Mouse (Mus musculus) liver (tissue): ENCODE measurements around the gene Hsd17b2.
"Not testable (repeated sequence)": the region's sequence is repeated elsewhere in the genome, so short reads cannot be mapped to it uniquely, and the experiment has no call there.

Source experiments
- DNase-seq: peaks from one replicate; pipeline ENCODE4 v3.0.0-alpha.2; 2020; ENCODE audit warnings: mixed read lengths

Gene Hsd17b2

DNA sequence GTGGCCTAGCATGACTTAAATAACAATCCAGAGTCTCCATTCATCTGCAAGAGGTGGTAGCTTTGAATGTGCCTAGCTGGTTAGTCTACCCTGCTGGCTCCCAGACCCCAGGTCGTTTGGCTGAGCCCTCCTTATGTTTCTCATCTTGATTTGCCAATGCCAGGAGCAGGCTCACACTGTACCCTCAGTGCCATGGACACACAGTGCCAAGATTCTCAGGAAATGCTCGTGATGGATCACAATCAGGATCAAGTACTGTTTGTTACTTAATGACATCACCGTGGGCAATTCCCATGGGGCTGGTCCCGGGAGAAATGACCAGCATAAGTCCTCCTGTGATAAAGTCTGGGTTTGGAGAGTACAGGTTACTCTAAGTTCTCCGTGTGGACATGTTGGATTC is 14.2 kb downstream of the Hsd17b2 start:
- no peak for DNase-seq

DNA sequence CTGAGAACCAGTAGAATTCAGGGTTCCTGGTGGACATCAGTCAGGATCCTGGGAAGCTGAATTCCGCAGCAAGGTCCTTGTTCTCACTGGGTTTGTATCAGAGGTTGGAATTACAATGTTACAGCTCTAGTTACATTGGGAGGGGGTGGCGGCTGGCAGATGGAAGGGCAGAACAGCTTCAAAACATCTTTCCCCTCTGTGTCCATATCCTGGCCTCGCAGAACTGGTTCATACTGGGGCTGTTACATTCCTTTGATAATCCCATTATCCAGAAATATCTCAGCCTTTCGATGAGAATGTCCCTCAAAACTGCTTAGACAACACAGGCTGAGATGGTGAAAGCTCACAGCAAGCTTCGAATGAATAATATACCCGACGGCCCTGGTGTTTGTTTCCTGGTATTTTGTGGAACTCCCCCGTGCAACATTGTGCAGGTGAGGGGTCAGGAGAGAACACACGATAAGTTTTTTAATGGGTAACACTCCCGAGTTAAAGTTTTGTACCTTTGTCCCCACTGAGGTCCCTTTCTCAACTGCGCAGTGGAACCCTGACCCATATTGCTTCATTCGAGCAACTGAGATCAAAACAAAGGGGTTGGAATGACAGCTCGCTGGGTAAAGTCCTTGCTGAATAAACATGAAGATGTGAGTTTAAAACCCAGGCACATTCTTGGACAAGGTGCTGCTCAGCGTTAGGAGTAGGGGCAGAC is 16.6 kb downstream of the Hsd17b2 start:
- peak; percentile 22 for DNase-seq

DNA sequence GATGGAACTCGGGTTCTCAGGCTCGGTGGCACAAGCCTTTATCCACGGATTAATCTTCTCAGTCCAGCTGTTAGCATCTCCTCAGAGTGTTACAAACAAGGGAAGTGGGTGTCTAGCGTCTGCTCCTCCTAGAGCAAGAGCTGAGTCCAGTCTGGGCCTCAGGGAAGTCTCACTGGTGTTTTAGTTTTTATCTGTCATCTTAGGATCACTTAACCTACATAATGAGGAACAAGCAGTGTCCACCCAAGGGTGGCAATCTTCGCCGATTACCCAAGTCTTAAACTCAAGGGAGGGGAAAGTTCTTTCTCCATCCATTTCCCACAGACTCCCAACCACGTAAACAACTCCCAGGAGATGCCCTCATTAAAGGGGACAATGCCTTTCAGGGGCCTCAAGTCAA is 24.8 kb downstream of the Hsd17b2 start:
- DNase-seq = no peak

DNA sequence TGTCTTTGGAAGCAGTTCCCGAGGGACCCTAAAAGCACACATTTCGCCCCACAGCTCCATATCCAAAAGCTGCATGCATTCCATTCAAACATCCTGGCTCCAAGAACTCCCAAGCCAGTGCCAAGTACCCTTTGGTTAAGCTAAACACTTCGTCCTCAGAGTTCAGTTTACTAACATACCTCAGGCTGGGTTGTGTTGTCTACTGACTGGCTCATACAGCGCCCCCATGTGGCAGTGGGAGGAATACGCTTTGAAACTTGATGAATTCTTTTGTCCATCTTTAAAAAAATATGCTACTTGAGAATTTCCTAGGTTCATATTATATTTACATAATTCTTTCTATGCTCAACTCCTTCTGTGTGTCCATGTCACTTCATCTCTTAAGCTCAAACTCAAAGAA is 25.9 kb downstream of the Hsd17b2 start:
- peak; percentile 28 for DNase-seq

DNA sequence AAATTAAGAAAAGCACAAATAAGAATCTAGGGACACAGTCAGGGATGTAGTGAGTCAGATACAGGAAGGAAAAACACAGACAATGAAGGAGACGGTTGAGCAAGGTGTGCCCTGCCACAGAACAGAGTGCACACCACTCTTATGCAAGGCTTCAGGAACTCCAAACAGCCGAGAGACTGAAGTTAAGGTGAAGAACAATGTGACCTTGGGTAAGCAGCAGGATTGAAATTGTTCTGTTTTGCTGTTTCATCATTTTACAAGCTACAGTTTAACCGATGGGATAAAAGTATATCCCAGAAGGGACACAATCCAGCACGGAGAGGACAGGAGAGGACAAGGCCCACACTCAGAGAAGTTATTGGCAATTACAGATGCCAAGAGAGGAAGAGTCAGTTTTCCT is 26.5 kb downstream of the Hsd17b2 start:
- no peak for DNase-seq

DNA sequence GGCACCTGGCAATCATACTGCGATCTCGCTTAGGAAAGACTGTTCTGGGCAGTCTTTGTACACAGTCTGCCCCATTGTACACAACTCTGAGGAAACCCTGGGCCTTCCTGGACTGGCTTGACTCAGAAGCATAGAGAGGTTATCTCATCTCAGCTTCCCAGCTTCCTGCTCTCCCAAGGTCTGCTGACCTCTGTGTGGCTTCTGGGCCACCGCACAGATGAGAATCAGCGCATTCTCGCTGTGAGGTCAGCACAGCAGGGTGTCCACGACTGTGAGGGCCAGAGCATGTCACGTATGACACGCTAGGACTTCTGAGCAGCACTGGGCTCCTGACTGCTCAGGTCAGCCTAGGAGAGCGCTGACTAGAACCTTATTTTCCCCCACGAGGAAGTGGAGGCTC is 29.3 kb downstream of the Hsd17b2 start:
- no peak for DNase-seq

DNA sequence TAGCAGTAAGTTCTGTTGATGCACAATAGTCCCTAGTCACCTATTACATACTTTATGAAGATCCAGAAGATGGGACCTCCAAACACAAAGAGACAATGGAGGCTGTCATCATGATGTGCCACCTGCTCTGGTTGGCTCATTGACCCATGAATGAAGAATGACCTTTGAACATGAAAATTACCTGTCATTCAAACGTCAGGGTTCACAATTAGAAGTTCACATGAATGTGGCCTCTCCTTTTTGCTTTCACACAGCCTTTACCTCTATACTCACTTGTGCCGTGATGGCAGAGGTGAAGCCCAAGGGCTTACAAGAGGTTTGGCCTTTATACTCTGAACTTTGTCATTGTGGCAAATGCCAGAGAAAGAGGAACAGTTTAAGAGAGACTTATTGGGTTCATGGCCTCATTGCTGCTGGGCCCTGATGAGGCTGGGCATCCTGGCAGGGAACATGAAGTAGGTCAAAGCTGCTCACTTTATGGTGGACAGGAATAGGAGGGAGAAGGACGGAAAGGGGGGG is 35.0 kb downstream of the Hsd17b2 start:
- no peak for DNase-seq

DNA sequence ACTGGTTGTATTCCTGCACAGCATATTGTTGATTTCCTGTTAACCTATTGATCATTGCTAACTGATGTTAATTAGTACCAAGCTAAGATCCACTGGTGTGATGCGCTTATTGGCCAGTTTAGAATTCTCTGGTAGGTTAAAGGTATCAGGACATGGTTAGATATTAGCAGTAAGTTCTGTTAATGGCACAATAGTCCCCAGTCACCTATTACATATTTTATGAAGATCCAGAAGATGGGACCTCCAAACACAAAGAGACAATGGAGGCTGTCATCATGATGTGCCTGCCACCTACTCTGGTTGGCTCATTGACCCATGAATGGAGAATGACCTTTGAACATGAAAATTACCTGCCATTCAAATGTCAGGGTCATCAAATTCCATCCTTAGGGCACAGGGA is 36.5 kb downstream of the Hsd17b2 start:
- DNase-seq = not testable (repeated sequence)

DNA sequence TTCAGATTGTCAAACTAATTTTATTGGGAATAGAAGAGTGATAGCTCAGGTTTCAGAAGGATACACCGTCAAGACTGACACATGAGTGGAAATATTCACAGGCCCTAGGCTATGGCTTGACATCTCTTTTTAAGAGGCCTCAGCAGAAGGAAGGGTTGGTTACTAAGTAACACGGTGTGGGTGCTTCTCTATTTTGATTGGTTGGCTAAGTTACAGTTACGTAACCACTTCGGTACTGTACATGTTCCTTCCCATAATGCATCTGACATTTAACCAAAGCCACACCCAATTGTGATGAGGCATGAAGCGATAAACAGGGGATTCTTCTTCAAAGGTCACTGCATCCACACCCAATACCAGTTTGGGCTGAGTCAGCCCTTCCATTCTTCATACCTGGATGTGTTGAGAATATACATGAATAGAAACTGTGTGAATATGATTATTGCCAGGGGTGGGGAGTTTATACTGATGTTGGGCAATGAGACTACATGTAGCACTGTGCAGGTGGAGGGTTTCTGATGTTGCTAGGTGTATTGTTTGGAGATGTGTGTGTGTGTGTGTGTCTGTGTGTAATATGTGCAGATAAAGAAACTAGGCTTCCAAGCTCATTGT is 38.8 kb downstream of the Hsd17b2 start:
- no peak for DNase-seq

DNA sequence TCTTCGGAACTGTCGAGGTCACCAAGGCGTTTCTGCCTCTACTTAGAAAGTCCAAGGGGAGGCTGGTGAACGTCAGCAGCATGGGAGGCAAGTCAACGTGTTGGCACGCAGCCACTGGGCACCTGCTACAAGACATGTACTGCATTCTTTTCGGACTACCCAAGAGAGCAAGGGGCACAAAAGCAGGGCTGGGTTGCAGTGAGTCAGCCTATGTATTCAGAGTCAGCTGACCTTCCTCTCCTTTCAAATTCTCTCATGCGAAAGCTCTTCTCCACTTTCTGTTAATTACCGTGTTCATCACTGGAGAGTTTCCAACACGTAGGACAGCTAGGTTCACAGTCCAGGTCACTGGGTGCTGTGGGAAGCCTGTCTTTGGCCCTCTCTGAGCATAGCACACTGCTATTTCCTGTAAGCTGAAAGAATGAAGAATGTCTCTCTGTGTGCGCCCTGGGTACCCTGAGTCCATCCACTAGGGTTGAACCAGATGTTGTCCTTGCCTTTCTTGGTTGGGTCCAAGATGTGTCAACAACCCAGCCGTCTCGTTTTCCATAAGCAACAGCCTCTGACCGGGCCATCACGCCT is 40.8 kb downstream of the Hsd17b2 start:
- no peak for DNase-seq

DNA sequence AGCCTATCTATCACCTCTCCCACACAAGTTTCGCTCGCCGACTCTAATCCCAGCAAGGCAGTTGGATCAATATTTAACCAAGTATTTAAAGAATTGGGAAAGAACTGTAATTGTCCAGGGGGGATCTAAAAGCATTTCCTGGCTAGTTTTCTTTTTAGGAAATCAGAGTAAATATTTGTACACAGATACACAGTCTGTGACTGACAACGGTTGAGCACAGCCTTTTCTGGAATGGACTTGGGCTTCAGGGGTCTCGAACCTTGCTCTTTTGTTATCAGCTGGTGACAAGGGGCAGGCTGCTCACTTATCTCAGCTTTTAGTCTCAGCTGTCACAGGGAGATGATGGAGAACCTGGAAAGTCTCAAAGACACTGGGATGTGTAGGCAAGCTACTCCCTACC is 44.9 kb downstream of the Hsd17b2 start:
- no peak for DNase-seq

DNA sequence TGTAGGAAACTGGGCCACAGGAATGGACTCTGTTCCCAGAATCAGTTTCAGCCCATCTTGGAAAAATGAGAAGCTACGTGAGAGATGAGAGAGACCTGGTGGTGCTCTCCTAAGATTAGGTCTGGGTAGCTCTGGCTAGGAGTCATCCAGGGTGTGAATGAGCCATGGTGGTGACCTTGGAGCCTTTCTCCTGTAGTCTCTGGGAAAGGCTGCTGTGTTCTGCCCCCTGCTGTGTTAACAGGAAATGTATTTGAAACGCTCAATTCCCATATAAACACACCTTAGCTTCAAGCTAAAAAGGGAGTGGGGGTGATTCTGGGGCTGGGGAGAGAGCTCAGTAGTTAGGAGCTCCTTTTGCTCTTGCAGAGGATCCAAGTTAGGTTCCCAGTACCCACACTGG is 45.7 kb downstream of the Hsd17b2 start:
- DNase-seq = no peak

DNA sequence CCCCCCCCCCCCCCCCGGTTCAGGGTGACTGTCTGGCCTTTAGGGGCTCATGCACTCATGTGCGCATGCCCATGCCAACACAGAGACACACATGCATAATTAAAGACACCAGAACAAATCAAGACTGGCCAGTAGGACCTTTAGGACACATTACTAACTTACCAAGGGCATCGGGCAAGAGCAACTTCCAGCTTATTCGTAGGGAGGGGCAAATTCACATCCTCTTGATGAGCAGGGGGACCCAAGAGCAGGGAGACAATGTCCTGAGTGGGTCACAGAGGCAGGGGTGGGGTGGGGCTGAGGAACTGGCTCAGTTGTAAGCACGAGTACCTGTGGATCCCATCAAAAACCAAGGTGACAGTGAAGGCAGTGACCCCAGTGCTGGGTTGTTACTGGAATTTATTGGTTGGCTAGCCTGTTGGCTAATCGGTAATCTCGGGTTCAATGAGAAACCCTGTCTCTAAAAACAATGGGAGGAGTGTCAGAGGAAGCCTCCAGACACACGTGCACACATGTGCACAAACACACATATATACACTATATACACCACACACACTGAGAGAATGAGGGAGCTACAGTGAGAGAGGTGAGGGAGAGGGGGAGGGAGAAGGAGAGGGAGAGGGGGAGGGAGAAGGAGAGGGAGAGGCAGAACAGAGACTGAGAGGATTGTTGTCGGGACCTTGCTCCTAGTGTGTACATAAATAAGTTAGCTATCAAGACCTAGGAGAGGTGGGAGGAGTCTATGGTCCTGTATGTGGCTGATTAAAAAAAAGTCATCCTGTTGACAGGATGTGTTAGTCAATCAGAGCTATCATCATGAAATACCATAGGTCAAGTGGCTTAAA is 46.4 kb downstream of the Hsd17b2 start:
- DNase-seq = no peak

DNA sequence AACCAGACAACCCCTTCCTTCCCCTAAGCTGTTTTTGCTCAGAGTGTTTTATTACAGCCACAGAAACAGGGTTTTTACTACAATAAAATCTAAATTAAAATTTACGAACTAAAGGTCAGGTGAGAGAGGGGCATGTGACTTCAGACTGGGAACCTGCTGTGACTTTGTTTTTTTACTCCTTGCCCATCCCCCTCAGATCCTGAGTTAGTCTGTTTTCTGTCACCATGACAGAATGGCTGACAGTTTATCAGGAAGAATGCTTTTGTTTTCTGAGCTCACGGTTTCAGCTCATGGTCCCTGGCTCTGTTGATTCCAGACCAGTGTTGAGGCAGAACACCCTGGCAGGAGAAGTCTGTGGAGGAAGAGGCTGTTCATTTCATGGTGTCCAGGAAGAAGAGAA is 47.7 kb downstream of the Hsd17b2 start:
- no peak for DNase-seq

DNA sequence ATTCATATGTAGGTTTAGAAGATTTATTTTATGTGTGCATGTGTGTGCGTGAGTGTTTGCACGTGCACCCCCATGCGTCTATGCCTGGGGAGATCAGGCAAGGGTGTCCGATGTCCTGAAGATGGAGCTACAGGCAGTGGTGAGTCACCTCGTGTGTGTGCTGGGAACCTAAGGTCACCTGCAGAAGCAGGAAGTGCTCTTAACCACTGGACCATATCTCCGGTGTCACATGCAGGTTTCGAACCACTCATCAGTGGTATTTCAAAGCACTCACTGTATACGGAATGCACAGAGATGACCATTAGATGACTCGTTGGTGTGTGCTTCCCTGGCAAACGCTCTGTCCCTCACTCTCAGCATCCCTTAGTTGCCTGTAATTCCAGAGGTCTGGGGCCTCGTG is 56.2 kb downstream of the Hsd17b2 start:
- DNase-seq = no peak

DNA sequence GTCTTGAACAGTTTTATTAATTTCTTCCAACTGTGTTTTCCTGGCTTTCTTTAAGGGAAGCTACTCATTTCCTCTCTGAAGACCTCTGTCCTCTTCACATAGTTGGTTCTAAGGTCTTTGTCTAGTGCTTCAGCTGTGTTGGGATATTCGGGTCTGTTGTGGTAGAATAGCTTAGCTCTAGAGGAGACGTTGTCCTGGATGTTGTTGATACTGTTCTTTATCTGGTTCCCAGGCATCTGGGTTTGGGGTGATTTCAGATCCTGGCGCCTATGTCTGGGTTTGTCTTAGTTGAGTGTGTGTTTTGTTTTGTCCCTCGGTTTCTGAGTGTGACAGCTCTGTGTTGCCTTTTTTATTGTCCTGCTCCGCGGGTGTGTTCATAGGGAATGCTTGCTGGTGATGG is 61.1 kb downstream of the Hsd17b2 start:
- DNase-seq = no peak

DNA sequence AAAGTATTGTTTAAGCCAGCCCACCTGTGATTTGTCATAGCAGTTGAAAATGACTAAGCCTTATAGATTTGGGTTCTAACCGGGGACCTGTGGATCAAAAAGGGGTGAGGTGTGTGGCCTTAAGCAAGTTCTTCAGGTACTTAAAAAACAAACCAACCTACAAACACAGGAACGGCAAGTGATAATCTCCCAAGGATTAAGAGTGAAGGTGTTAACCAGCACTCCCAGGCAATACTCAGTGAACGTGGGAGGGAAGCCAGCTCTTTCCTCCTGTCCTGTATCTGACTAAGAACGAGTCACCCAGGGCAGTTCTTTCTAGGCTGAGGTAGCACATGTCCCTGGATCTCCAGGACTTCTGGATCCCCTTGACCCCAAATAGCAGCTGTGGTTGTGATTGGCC is 62.9 kb downstream of the Hsd17b2 start:
- no peak for DNase-seq

DNA sequence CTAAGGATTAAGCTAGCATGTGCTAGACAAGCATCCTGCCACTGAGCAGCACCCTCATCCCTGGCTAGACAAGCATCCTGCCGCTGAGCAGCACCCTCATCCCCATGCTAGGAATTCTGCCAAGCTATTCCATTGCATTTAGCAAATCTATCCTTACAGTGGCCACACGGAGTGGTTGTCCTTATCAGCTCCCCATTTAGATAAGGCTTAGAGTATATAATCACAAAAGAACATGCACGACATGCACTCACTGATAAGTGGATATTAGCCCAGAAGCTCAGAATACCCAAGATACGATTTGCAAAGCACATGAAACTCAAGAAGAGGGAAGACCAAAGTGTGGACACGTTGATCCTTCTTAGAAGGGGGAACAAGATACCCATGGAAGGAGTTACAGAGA is 64.2 kb downstream of the Hsd17b2 start:
- DNase-seq = no peak

DNA sequence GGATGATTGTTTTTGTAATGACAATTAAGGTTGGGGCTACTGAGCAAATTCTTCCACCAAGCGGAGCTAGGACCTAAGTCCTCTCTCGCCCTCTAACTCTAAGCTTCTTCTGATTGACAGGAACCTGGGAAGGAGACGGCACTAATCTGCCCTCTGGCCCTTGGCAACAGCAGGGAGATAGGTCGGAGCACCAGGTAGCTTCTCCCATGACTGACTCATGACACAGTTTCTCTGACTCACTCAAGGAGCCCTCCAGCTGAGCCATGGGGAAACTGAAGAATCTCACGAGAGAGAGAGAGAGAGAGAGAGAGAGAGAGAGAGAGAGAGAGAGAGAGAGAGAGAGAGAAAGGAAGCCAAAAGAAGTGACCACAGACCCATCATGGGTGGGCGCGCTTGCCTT is 67.3 kb downstream of the Hsd17b2 start:
- DNase-seq = no peak

DNA sequence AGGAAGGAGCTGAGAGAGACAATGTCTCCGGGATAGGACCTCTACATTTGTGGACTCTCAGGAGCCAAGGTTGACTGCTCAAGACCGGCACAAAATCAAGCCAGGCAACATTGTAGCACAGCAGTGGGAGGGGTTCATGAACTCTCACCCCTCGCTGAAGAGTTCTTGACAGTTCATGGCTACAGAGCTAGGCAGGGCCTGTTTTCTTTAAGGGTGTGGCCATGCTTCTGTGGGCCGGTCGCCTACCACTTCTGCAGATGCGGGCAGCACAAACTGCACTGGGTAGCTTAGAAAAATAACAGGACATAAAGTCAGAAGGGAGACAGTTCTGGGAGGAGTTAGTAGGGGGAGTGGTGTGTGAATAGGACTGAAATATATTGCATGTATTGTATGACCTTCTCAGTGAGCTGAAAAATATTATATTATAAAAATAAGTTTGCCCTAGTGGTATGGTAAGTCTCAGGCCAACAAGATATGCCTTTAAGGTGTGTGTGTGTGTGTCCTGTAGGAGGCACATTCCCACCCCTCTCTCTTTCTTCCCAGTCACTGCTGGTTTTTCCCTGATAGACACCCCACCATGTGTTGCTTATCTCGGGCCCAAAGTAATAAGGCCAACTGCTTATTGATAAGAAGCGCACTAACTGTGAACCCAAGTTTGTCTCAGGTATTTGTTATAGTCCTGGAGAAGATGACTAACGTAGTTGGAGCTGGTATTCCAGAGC is 69.6 kb downstream of the Hsd17b2 start:
- DNase-seq = peak; percentile 54

DNA sequence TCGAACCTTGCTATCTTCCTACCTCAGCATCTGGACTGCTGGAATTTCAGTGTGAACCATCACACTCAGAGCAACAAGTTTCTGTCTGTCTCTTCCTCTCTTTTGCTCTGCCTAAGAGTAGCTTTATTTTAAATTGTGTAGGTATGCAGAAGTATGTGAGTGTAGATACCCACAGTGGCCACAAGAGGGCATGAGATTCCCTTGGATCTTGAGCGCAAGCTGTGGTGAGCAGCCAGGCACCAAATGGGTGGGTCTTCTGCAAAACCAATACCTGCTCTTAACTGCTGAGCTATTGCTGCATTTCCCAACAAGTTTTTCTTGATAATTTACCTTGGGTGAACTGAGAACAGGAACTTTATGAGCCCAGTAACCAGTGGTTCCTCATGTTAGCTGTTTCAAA is 70.4 kb downstream of the Hsd17b2 start:
- peak; percentile 73 for DNase-seq

DNA sequence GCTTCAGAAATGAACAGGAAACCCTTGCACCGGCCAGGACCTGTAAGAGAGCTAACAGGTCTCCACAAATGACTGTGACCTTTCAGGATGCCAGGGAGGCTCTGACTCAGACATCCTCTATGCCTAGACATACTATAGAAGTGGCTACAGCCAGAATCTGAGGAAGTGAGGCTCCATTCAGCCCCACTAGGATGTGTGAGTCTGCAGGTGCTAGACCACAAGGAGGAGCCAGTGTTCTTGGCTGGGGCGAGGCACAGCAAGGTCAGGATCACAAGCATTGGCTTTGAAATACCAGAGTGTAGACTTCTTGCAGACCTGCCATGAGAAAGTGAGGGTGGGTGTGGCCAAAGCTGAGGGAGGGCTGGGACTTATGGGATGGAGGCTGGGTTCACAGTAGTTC is 70.9 kb downstream of the Hsd17b2 start:
- no peak for DNase-seq

DNA sequence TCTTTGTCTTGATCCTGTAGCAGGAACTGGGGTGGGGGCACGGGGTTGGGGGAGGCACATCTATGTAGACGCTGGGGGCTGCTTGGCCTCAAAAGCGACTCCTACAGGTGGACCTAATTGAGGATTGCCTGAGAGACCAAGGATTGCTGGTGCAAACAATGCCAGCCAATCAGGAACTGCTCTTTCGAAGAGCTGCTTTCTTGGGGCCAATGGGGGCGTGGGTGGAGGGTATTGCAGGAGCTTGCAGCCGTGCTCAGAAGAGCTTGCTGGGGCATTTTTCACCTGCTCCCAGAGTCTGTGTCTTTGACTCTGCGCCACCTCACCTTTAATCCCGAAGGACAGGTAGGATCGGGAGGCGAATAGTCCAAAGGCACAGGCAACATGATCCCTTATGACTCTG is 73.9 kb downstream of the Hsd17b2 start:
- peak; percentile 46 for DNase-seq
